Mouse (Mus musculus) thymus, adult 2 months (tissue): ENCODE results near the gene Bach2. TPM values are rescaled to one million over a fixed set of nuclear protein-coding genes. Genes with fewer than 3 reads are reported as not detected.

Source experiments
- DNase-seq: peaks from one replicate; pipeline ENCODE4 v3.0.0; 2021
- H3K27ac ChIP-seq: fragments of 200-500 bp; 2 replicates; pipeline ENCODE4 v1.5.1; 2012; ENCODE audit warnings: low read length, control low read depth; ENCODE audit not compliant: control insufficient read depth, insufficient read depth
- H3K27me3 ChIP-seq: fragments of 200-500 bp; 2 replicates; pipeline ENCODE4 v1.6.1; 2012; ENCODE audit warnings: mild to moderate bottlenecking, low read length, moderate library complexity, mixed read lengths; ENCODE audit not compliant: control insufficient read depth, insufficient read depth
- H3K36me3 ChIP-seq: fragments of 200-500 bp; 2 replicates; pipeline ENCODE4 v1.6.1; 2012; ENCODE audit warnings: mild to moderate bottlenecking, low read length, moderate library complexity; ENCODE audit not compliant: control insufficient read depth, insufficient read depth
- H3K4me1 ChIP-seq: fragments of 200-500 bp; replicated peaks from 2 replicates; pipeline ENCODE4 v1.6.1; 2012; ENCODE audit warnings: low read length; ENCODE audit not compliant: control insufficient read depth, insufficient read depth
- H3K4me3 ChIP-seq: fragments of 200-500 bp; 2 replicates; pipeline ENCODE4 v1.5.1; 2012; ENCODE audit warnings: mild to moderate bottlenecking, low read length, control low read depth, moderate library complexity; ENCODE audit not compliant: control insufficient read depth, insufficient read depth
- CTCF ChIP-seq: fragments of 200-500 bp; IDR thresholded peaks from 2 replicates; pipeline ENCODE4 v1.5.1; 2012; ENCODE audit warnings: mild to moderate bottlenecking, control low read depth, low read length, moderate library complexity, borderline replicate concordance; ENCODE audit not compliant: control insufficient read depth, poor library complexity, insufficient read depth; ENCODE audit errors: extremely low read depth
- POLR2A ChIP-seq: fragments of 200-500 bp; IDR thresholded peaks from 2 replicates; pipeline ENCODE4 v1.6.1; 2012; ENCODE audit warnings: mild to moderate bottlenecking, low read length, control low read depth, moderate library complexity; ENCODE audit not compliant: control insufficient read depth, poor library complexity, insufficient read depth; ENCODE audit errors: extremely low read depth
- WGBS: fragments of 180-500 bp; shearing (Covaris S2); methylation state at CpG from one replicate; pipeline ENCODE4 v1.1.7; 2018; 5-methylcytosine and 5-hydroxymethylcytosine counted together
- polyA plus RNA-seq: library from polyadenylated mRNA; depleted of rRNA; stranded (reverse); fragments of >200 nt; gene quantifications from 2 replicates; pipeline ENCODE4 v1.2.3, GENCODE M21; 2012

The Bach2 gene
- polyA plus RNA-seq, 1 experiment: 9.4 TPM

DNA sequence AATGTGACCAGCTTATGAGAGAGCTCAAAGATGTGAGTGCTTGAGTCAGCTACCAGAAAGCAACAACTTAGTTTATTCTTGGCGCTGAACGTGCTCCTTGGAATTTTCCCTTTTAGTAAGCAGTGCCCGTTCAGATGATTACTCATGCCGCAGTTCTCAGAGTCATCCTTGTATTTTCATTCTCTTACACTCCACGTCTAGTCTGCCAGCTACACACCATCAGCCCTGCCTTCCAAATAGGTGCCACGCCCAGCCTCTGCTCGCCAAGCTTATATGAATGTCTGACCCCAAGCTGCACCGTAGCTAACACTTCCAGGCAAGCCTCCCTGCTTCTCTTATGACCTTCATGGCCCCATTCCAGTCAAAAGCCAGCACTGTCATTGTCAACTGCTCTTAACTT lies 227.4 kb downstream of the Bach2 start:
- no peak overlapping the region for H3K4me3 ChIP-seq
- no peaks in the 10 kb centered on the region for H3K36me3 ChIP-seq
- no peaks in the 10 kb centered on the region for H3K4me1 ChIP-seq
- TF ChIP-seq POLR2A (no peak), CTCF (no peak)
- 95% methylated on average over 8 of the region's 8 CpGs for WGBS
- no peaks in the 10 kb centered on the region for H3K27me3 ChIP-seq
- H3K27ac ChIP-seq: no peak overlapping the region
- DNase-seq: no peak

DNA sequence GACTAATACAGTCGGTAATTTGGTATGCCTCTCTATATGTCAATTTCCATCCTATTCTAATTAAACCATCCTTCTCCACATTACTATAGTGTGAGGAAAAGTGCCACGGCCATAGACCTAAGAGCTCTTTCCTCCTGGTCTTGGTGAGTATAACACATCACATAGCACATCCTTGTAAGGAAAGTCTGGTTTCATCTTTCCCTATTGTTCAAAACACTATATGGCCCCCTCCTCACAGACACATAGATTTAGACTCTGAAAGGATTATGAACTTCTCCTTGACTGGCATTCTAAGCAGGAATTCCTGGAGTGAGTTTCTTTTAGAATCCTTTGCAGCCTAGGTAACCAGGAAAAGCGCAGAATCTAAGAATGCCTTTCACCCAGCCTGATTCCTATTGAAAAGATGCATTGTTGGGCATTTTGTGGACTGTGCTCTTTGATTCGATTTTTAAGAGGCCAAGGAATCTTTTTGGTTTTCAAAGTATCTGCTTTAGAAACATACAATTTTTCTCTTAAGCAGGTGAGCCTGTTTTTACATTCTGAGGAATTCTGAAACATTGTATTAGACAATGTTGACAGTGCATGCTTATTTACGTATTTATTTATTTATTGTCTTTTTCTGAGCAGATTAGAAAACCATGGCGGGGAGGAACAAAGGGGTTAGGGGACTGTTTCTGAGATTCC lies 239.5 kb downstream of the Bach2 start:
- DNase-seq: no peak
- Histone ChIP-seq H3K36me3 (no peaks in the 10 kb centered on the region), H3K27me3 (no peaks in the 10 kb centered on the region), H3K4me3 (no peak overlapping the region), H3K4me1 (peaks cover 5% of the 10 kb centered on the region), H3K27ac (no peak overlapping the region)
- TF ChIP-seq POLR2A (no peak), CTCF (no peak)
- WGBS: 97% methylated on average over 6 of the region's 6 CpGs

DNA sequence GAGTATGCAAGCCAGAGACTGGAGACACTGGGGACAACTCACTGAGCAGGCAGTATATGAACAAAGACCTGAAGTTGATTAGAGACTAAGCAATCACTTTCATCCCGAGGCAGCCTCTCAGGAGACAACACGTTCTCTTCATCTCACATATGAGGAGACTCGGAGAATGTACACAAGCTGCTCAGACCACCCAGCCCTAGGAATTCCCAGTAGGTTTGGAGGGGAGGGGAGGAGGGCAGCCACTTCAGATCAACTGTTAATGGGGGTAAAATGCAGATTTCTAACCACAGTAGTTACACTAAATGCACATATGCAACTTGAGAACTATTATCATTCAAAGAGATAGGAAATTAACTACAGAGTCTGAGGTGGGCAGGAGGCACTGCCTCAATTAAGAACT lies 240.6 kb downstream of the Bach2 start:
- DNase-seq: no peak
- H3K36me3 ChIP-seq: no peaks in the 10 kb centered on the region
- no peaks in the 10 kb centered on the region for H3K27me3 ChIP-seq
- H3K4me3 ChIP-seq: no peak overlapping the region
- TF ChIP-seq CTCF (no peak), POLR2A (no peak)
- 95% methylated on average over 3 of the region's 3 CpGs for WGBS
- peaks cover 5% of the 10 kb centered on the region for H3K4me1 ChIP-seq
- H3K27ac ChIP-seq: no peak overlapping the region

GRCm38 (mm10) chr4:32479801-32480700 lies 241.4 kb downstream of the Bach2 start:
- H3K4me3 ChIP-seq: no peak overlapping the region
- DNase-seq: no peak
- H3K4me1 ChIP-seq: peaks cover 5% of the 10 kb centered on the region
- WGBS: 93% methylated on average over 16 of the region's 16 CpGs
- no peak for TF ChIP-seq POLR2A
- no peak overlapping the region for H3K27ac ChIP-seq
- H3K27me3 ChIP-seq: no peaks in the 10 kb centered on the region
- H3K36me3 ChIP-seq: no peaks in the 10 kb centered on the region

DNA sequence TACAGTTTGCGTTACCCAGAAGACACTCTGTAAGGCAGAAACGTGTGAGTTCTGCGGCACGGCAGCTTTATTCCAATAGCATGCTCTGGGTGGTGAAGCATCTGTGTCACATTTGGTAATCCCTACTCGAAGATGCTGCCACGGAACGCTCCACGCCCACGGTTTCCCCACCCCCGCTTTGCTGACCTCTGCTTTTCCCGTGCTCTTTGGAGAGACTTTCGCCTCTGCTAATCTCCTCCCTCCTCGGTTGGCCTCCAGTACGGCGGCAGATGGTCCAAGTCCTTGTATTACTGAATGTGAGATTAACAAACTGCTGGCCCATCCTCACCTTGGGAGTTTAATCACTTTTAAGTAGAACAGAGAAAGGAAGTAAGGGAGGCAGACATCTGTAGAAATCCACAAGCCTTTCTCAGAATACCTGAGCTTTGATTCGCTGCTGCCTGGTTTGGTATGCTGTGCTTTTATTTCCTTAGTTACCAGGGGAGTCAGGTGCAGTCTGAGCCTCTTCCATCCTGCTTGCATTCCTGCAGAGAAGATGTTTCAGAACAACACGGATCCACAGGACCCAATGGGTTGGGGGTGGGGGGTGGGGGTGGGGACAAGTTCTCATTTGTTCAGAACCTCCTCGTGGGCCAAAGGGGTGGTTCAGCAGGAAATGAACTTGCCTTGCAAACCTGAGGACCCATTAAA lies 242.9 kb downstream of the Bach2 start:
- DNase-seq: no peak
- no peak overlapping the region for H3K27ac ChIP-seq
- 81% methylated on average over 18 of the region's 18 CpGs for WGBS
- no peaks in the 10 kb centered on the region for H3K27me3 ChIP-seq
- TF ChIP-seq POLR2A (no peak), CTCF (no peak)
- H3K4me1 ChIP-seq: peaks cover 5% of the 10 kb centered on the region
- no peak overlapping the region for H3K4me3 ChIP-seq
- no peaks in the 10 kb centered on the region for H3K36me3 ChIP-seq

DNA sequence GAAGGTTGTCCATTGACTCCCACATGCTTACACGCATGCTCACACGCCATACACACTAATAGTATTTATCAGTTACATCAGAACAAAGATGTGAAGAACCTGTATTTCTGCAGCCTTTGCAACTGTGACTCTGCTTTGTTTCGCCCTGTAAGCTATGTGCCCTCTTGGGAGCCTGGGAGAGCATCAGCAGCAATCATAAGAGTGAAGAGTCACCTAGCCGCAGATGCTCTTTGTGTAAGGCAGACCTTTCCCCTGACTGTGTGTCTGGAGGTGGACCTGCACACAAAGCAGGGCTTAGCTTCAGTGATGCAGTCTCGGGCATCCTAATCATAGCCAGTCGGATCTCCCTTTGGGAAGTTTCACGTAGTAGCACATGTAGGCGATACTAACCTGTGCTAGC lies 243.5 kb downstream of the Bach2 start:
- TF ChIP-seq CTCF (no peak), POLR2A (no peak)
- Histone ChIP-seq H3K27ac (no peak overlapping the region), H3K4me1 (peaks cover 5% of the 10 kb centered on the region), H3K4me3 (no peak overlapping the region), H3K27me3 (no peaks in the 10 kb centered on the region), H3K36me3 (no peaks in the 10 kb centered on the region)
- 96% methylated on average over 8 of the region's 8 CpGs for WGBS
- DNase-seq: no peak
